ENCODE assay signal across 25 mouse cellular contexts in genomic region chr6:139275512-139275911, GRCm38 (mm10).
DNase-seq lines count a peak whose midpoint lies in the region; ATAC-seq lines count a peak whose summit lies in the region.
"Had no signal": no experiment of that assay in that cellular context is flagged by ENCODE, and none has a peak within 500 bp of the region (broad histone marks: within the 10 kb centered on the region; RNA-seq: fewer than 3 reads in every experiment).

No protein-coding gene starts in this region.

- no peaks in the 10 kb centered on the region for H3K4me1 ChIP-seq in kidney, embryonic 14.5 days (ENCODE audit: control insufficient read depth, insufficient read depth, low read length)
- no peaks in the 10 kb centered on the region for H3K4me1 ChIP-seq in neural tube, embryonic 14.5 days (ENCODE audit: control insufficient read depth, insufficient read depth, low read length)
- no peaks in the 10 kb centered on the region for H3K4me1 ChIP-seq in neural tube, embryonic 15.5 days
- H3K4me1 ChIP-seq: embryonic facial prominence, embryonic 13.5 days; forebrain, embryonic 12.5 days; heart, embryonic 13.5 days had no signal

- H3K9ac ChIP-seq in kidney, embryonic 14.5 days (ENCODE audit: low read depth, low read length) = no peak overlapping the region
- no peak overlapping the region for H3K9ac ChIP-seq in neural tube, embryonic 14.5 days (replicated peaks; ENCODE audit: low read depth, low read length)
- no peak overlapping the region for H3K9ac ChIP-seq in neural tube, embryonic 15.5 days (replicated peaks)
- H3K9ac ChIP-seq: embryonic facial prominence, embryonic 13.5 days; forebrain, embryonic 12.5 days; heart, embryonic 13.5 days had no signal

- H3K9me3 ChIP-seq in kidney, embryonic 14.5 days (ENCODE audit: control insufficient read depth, low read length) = no peaks in the 10 kb centered on the region
- H3K9me3 ChIP-seq in neural tube, embryonic 14.5 days (ENCODE audit: control insufficient read depth, low read length) = no peaks in the 10 kb centered on the region
- H3K9me3 ChIP-seq in neural tube, embryonic 15.5 days (replicated peaks) = no peaks in the 10 kb centered on the region
- H3K9me3 ChIP-seq: embryonic facial prominence, embryonic 13.5 days; forebrain, embryonic 12.5 days; heart, embryonic 13.5 days had no signal

- H3K4me2 ChIP-seq in kidney, embryonic 14.5 days (replicated peaks; ENCODE audit: low read depth, low read length) = no peak overlapping the region
- no peak overlapping the region for H3K4me2 ChIP-seq in neural tube, embryonic 14.5 days (ENCODE audit: low read depth, low read length)
- no peak overlapping the region for H3K4me2 ChIP-seq in neural tube, embryonic 15.5 days
- H3K4me2 ChIP-seq: embryonic facial prominence, embryonic 13.5 days; forebrain, embryonic 12.5 days; heart, embryonic 13.5 days had no signal

- no peaks in the 10 kb centered on the region for H3K36me3 ChIP-seq in kidney, embryonic 14.5 days (ENCODE audit: control insufficient read depth, insufficient read depth, low read length)
- H3K36me3 ChIP-seq in neural tube, embryonic 14.5 days (ENCODE audit: control insufficient read depth, insufficient read depth, low read length) = no peaks in the 10 kb centered on the region
- no peaks in the 10 kb centered on the region for H3K36me3 ChIP-seq in neural tube, embryonic 15.5 days
- H3K36me3 ChIP-seq: embryonic facial prominence, embryonic 13.5 days; forebrain, embryonic 12.5 days; G1E; heart, embryonic 13.5 days had no signal

- peak; percentile 28; the same call in 1 of the 2 replicates for ATAC-seq in kidney, embryonic 14.5 days (ENCODE audit: low FRiP score, low TSS enrichment)
- ATAC-seq in neural tube, embryonic 14.5 days (ENCODE audit: low read depth) = peak; percentile 49; the same call in 1 of the 2 replicates
- ATAC-seq in neural tube, embryonic 15.5 days (ENCODE audit: low FRiP score) = no peak
- ATAC-seq: CD4-positive, CD25-positive, alpha-beta regulatory T cell, adult 4 months; forebrain, embryonic 16.5 days; hindbrain, embryonic 16.5 days; inflammation-experienced regulatory T-cells, adult 6 months; intestine, postnatal 0 days had no signal

- no peak overlapping the region for H3K27ac ChIP-seq in kidney, embryonic 14.5 days (ENCODE audit: low read depth, low read length)
- H3K27ac ChIP-seq in neural tube, embryonic 14.5 days (ENCODE audit: low read depth, low read length) = no peak overlapping the region
- no peak overlapping the region for H3K27ac ChIP-seq in neural tube, embryonic 15.5 days (replicated peaks)
- H3K27ac ChIP-seq: embryonic facial prominence, embryonic 13.5 days; forebrain, embryonic 12.5 days; gastrocnemius, adult 2 months; heart, embryonic 13.5 days had no signal

- DNase-seq in kidney, adult 18-20 months = no peak
- peak; percentile 34 for DNase-seq in R1 (ENCODE audit: low read depth, low spot score)
- DNase-seq in cerebellum, adult 11 months = no peak
- no peak for DNase-seq in cerebellum, postnatal 4 days (ENCODE audit: low spot score in 2 of 2)
- DNase-seq: adrenal gland, adult 2 months; adrenal gland, postnatal 36 days; B cell, adult 2 months; cerebellum, adult 11-12 months; cerebellum, adult 9-10 months; cerebellum, postnatal 25 days; gastrocnemius, adult 2 months; gastrocnemius, postnatal 25 days; heart, postnatal 36 days had no signal

- no peaks in the 10 kb centered on the region for H3K27me3 ChIP-seq in kidney, embryonic 14.5 days (ENCODE audit: control insufficient read depth, insufficient read depth, low read length)
- no peaks in the 10 kb centered on the region for H3K27me3 ChIP-seq in neural tube, embryonic 14.5 days (ENCODE audit: control insufficient read depth, insufficient read depth, low read length)
- H3K27me3 ChIP-seq in neural tube, embryonic 15.5 days (replicated peaks) = no peaks in the 10 kb centered on the region
- H3K27me3 ChIP-seq: embryonic facial prominence, embryonic 13.5 days; forebrain, embryonic 12.5 days; heart, embryonic 13.5 days had no signal

- WGBS in kidney, embryonic 14.5 days = 69% methylated on average over 3 of the region's 3 CpGs
- WGBS in neural tube, embryonic 14.5 days = 60% methylated on average over 3 of the region's 3 CpGs
- WGBS in neural tube, embryonic 15.5 days = 69% methylated on average over 3 of the region's 3 CpGs

- H3K4me3 ChIP-seq in kidney, embryonic 14.5 days (ENCODE audit: low read length) = no peak overlapping the region
- no peak overlapping the region for H3K4me3 ChIP-seq in neural tube, embryonic 14.5 days (ENCODE audit: low read depth, low read length)
- H3K4me3 ChIP-seq in neural tube, embryonic 15.5 days (replicated peaks) = no peak overlapping the region
- H3K4me3 ChIP-seq: embryonic facial prominence, embryonic 13.5 days; forebrain, embryonic 12.5 days; gastrocnemius, adult 2 months; heart, embryonic 13.5 days had no signal
